Mouse (Mus musculus): ENCODE data around the gene Olfr281.
A peak's percentile ranks its signal among the peaks of the same experiment; 100 is the strongest.
"Not testable (repeated sequence)": the region's sequence is repeated elsewhere in the genome, so short reads cannot be mapped to it uniquely, and the experiment has no call there.

The Olfr281 gene

DNA sequence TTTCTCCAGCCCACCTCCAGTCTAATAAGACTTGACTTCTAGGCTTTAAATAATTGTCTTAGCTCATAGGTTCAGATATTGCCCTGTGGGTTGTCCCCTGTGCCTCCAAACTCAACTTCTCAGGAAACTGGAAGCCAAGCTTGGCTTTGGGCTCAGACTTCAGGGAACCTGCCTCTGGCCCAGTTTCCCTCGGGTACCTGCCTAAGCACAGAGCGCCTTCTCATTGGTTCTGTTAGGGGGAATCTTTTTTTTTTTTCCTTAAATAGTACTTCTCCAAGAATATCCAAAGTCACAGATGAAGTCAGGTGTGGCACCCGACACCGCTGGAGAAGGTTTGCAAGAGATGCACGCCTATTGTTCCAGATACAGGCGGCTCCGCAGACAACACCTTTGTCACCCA, at the start of gene Olfr281:
TSS of gene Olfr281 (plus strand) at position 301 of the 400 bp plus-strand sequence.
- no peak for DNase-seq (ENCODE audit: low read depth, low spot score)

DNA sequence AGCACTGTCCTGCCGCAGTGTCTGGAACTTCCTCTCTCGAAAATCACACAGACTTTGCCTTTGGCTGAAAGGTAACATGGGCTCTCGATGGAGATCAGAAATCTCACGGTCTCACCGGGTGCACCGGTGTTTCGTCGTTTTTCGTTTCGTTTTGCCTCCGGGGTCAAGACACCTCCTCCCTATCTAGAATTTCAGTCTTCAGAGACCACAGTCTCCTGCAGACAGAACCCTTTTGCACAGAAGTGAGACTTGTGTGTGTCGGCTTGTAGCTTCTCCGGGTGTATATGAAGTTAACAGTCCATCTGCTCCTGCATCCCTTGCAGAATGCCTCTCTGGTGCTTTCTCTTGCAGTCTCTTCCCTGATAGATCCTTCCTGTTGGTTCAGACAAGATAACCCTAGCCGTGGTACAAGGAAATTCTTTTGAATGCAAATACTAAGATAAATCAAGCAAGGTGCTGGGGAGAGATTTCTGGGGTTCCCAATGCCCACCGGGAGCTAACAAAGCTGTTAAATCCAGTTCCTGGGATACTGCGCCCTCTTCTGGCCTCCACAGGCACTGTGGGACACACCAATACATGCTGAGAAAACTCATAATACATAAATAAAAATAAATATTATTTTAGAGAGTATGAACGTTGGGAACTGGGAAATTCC, 43.9 kb upstream of the Olfr281 start:
- DNase-seq (ENCODE audit: low read depth, low spot score): no peak

DNA sequence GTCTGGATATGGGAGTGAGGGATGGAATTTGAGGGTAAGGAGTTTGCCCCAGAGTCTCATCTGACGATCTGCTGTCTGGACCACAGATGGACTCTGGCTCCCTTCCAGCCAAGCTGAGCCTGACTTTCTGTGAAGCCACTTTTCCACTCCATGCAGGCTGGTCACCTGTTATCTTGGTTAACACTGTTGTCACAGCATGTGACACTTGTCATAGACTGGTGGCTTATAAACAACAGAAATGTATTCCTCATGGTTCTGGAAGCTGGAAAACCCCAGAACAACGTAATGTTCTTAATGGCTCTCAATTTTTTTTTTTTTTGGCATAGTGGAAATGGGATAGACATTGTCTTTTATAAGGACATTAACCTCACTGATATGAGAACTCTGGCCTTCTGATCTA, 42.8 kb upstream of the Olfr281 start:
- no peak for DNase-seq (ENCODE audit: low read depth, low spot score)

DNA sequence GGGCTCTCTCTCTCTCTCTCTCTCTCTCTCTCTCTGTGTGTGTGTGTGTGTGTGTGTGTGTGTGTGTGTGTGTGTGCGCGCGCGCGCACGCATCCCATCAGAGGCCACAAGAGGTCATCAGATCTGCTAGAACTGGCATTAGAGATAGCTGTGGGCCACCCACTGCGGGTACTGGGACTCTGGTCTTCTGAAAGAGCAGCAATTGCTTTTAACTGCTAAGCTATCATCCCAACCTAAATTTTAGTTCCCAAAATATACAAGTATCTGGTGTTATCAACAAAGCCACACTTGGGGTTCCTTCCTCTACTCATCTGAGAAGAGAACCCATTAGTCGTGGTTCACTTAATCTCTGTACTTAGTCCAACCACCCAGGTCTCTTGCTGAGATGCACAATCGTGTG, 42.1 kb upstream of the Olfr281 start:
- DNase-seq (ENCODE audit: low read depth, low spot score): no peak

DNA sequence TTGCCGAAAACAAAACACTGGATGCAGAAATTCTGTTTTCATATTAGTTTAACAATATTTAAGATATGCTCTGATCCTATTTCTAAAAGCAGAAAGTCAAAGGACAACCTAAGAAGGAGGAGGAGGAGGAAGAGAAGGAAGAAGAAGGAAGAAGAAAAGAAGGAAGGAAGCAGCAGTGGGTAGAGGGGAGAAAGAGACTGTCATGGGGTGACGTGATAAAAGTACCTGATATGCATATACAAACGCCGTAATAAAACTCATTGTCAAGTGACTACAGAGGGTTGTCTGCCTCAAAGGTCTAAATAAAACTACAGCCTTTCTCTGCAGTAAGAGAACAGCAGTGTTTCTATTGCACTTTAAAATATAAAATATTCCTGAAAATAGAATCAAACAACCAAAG, 36.4 kb upstream of the Olfr281 start:
- no peak for DNase-seq (ENCODE audit: low read depth, low spot score)

DNA sequence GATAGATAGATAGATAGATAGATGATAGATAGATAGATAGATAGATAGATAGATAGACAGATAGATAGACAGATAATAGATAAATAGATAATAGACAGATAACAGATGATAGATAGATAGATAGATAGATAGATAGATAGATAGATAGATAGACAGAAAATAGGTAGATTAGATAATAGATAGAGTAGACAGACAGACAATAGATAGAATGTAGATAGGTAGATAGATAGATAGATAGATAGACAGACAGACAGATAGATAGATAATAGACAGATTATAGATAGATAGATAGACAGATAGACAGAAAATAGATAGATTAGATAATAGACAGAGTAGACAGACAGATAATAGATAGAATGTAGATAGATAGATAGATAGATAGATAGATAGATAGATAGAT, 35.6 kb upstream of the Olfr281 start:
- not testable (repeated sequence) for DNase-seq (ENCODE audit: low read depth, low spot score)

DNA sequence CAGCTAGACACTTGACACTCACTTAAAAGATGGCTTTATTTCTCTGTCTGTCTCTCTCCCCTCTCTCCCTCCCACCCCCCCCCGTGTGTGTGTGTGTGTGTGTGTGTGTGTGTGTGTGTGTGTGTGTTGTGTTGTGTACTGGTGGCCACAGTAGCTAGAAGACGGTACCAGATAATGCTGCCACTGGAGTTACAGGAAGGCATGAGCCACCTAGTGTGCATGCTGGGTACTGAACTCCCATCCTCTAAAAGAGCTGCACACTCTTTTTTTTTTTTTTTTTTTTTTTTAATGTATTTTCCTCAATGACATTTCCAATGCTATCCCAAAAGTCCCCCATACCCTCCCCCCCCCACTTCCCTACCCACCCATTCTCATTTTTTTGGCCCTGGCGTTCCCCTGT, 35.1 kb upstream of the Olfr281 start:
- peak; percentile 32 for DNase-seq (ENCODE audit: low read depth, low spot score)

DNA sequence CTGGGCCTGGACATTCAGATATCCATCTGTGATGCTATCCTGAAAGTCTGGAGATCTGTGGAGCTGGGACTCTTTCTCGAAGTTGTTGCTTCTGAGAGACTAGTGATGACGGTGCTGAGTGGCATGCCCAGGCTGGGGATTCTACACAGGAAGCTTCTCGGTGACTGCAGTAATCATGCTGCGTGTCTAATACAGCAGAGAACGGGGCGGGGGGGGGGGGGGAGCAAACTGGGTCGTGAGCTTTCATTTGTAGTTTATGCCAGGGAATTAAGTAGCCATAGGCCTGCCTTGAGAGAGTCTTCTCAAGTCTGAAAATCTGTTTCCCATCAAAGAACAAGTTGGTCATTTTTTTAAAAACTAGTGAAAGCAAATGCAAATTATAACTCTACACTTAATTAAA, 34.3 kb upstream of the Olfr281 start:
- DNase-seq (ENCODE audit: low read depth, low spot score): no peak

DNA sequence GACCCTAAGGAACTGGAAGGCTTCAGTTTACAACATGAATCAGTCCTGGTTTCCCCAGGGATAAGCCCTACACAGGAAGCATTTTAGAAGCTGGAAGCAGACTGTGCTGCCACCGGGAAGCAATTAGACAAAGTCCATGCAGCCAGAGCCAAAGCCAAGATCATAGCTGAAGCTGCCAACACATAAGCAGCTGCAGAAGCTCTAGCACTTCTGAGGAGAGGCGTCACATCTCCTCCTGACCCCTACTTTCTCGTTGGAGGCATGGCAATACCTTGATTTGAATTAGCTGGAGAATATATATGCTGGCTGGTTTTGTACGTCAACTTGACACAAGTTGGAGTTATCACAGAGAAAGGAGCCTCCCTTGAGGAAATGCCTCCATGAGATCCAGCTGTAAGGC, 31.5 kb upstream of the Olfr281 start:
- DNase-seq (ENCODE audit: low read depth, low spot score): no peak

DNA sequence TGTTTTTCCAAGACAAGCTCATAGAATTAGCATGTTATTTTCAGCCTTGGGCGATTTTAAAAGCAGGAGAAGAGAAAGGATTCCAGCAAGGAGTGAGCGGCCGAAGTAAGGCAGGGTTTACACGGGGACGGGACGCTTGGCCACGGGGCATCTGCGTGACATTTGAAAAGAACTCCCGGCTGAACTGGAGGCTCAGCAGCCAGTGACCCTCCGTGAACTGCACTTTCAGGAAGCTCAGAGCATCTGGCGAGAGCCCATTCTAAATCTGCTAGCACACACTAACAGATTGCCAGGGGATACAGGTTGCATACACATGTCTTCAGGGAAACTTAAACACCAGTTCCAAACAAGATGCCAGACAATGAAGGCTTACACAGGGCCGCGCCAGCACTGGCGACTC, 28.1 kb upstream of the Olfr281 start:
- no peak for DNase-seq (ENCODE audit: low read depth, low spot score)

DNA sequence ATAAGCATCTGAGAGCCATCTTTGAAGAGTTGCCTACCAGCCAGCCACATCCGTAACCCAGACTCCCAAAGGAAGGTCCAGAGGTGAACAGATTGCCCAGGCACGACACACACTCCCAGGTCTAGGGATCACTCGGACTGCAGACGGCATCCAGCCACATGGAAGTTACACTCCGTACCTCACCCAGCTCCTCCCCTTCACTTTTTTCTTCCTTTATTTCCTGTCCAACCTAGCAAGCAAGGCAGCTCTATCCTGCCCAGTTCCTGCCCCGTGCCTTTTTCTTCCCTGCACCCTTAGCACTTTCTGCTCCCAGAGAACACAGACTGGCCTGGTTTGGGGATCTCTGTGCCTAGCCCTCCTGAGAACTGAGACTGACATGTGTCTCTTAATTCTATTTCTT, 27.6 kb upstream of the Olfr281 start:
- DNase-seq (ENCODE audit: low read depth, low spot score): no peak

DNA sequence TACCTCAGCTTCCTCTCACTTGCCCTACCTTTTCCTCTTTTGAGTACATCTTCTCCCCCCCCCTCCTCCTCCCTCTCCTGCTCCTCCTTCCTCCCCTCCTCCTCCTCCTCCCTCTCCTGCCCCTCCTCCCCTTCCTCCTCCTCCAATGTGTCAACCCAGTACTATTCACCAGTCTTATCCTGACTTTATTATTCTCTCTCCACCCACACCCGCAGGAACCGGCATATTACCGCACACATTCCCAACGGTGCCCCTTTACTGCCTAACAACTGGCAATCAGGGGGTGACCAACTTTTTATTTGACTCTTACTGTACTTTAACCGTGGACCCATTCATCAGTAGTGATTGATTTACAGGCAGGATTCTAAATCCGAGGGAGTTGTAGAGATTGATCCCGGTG, 27.2 kb upstream of the Olfr281 start:
- no peak for DNase-seq (ENCODE audit: low read depth, low spot score)

DNA sequence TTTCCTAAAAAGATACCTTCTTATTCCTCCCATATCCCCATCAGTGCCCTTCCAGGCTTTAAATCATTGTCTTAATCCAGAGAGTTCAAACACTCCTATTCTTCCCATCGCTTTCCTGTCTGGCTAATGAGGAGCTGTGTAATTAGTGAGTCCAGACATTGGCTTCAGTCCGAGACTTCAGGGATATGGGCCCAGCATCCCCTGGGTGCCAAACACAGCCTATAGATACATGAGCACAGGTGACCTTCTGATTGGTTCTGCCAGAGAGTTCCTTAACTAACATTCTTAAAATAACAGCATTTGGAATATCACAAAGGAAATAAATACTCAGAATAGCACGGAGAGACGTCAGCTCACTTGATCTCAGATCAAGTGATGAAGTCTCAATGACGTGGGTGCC, 21.5 kb upstream of the Olfr281 start, which contains the start of gene Olfr282:
TSS of gene Olfr282 (plus strand) at position 301 of the 400 bp plus-strand sequence.
- not testable (repeated sequence) for DNase-seq (ENCODE audit: low read depth, low spot score)

DNA sequence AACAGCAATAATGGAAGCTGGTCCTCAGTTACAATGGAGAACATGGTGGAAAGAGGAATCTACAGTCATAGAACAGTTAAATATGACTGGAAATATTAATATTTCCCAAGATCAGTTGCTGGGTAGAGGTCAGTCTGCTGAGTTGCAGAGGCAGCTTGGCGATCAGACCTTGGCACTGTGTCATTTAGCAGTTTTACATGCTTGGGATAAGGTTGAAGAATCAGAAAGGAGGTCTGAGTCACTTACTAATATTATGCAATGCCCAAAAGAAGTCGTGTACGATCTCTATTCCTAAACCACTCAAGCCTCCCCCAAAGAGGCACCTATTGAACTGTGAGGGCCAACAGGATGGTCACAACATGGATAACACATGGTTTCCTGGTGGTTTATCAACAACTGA, 7.8 kb upstream of the Olfr281 start:
- no peak for DNase-seq (ENCODE audit: low read depth, low spot score)

DNA sequence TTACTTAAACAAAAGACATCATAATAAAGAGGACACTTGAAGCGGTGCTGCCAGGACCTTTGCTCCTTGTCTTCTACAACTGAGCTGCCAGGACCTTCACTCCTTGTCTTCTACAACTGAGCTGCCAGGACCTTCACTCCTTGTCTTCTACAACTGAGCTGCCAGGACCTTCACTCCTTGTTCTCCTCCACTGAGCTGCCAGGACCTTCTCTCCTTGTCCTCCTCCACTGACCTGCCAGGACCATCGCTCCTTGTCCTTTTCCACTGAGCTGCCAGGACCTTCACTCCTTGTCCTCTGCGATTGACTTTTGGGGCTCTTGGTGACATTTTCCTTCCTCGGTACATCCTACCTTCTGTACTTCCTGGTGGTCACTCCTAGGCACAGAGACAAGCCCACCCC, 3.9 kb upstream of the Olfr281 start:
- peak; percentile 2 for DNase-seq (ENCODE audit: low read depth, low spot score)

DNA sequence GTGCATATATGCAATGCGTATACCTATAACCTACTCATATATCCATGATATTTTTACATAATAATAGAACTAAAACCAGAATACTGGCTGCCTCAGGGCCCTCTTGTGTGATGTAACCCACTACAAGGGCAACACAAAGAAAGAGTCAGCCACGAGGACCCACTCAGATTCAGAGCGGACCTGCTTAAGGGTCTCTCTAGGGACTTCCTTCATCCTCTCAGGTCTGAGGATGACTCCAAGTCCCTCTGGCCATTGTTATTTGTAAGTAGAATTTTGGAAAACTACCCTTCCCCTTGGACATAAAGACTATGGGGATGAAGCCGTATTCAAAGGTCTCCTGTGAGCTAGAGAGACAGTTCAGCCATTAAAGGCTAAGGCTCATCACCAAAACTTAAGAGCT, 17.2 kb downstream of the Olfr281 start, which contains the start of gene OR5BS1P:
TSS of gene OR5BS1P (plus strand) at position 301 of the 400 bp plus-strand sequence.
- no peak for DNase-seq (ENCODE audit: low read depth, low spot score)

DNA sequence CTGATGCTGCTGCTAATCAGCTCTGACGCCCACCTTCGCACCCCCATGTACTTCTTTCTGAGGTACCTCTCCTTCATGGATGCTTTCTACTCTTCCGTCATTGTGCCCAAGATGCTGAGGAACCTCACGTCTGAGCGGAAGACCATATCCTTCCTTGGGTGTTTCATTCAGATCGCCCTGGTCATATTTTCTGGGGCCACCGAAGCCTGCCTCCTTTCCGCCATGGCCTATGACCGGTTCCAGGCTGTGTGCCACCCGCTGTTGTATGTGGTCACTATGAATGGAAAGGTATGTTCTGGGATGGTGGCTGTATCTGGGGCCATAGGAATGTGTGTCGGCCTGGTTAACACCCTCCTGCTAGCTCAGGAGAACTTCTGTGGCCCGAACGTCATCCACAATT, 19.2 kb downstream of the Olfr281 start:
- DNase-seq (ENCODE audit: low read depth, low spot score): no peak

DNA sequence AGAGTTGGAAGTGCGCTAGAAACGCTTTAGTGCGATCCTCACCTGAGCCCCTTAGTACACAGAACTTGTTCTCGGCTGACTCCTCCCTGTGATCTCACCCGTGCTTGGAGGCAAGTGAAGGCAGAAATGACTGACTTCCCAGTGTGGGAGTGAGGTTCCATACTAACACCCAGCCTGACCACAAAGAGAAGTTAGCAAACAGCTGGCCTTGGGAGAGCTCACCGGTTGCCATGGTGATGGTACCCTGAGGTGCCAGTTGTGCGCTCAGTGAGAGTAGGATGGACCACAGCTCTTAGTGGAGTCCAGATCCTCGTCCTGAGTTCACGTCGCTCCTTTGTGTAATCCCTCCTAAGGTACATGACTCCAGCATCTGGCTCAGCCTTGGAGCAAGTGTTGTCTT, 22.6 kb downstream of the Olfr281 start:
- DNase-seq (ENCODE audit: low read depth, low spot score): no peak

DNA sequence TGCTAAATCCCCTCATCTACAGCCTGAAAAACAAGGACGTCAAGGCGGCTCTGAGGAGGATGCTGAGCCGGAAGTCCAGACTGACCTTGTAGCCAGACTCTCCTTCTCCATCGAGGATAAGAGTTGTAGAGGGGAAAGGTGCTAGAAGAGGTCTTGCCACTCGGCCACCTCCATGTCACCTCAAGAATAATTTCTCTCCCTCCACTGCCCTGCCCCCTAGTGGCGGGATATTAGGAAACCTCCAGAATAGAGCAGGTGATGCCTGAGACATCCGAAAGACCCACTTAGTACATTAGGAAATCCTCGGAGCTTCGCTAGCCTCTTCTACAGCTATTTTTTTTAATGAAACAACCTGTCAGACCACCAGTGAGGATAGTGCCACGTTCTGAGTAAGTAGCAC, 23.0 kb downstream of the Olfr281 start:
- DNase-seq (ENCODE audit: low read depth, low spot score): peak; percentile 28

DNA sequence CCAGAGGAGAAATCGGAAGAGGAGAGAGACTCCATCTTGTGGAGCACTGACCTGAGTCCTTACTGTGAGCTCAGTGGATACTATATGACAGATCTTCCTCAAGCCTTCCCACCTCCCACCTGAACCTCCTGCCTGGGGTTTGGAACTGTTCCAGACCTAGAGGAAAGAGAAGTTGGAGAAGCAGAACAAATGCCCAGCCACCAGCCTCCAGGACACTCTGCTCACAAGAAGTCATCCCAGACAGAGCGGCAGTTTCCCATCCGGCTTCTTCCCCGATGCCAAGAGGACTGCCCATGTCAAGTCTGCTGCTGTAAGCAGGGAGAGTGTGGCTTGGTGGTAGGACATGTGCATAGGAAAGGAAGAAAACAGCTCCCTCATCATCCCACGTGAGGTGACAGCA, 23.9 kb downstream of the Olfr281 start:
- DNase-seq (ENCODE audit: low read depth, low spot score): no peak

DNA sequence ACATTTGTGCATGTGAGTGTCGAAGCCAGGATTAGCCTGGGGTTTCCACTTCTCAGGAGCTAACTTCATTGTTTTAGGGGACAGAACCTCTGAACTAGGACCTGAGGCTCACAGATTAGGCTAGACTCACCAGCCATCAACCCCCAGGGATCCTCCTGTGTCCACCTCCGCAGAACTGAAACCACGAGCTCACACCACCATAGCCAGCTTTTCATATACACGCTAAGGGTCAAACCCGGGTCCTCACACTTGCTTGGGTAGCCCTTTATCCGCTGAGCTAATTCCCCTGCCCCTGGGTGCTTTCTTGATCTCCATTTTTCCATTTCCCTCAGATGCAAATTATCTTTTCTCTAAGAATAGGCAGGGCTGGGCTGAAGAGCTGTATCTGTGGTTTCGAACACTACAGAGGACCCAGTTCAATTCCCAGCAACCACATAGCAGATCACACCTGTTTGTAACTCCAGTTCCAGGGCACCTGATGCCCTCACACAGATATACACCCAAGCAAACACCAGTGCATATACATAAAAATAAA, 27.2 kb downstream of the Olfr281 start:
- no peak for DNase-seq (ENCODE audit: low read depth, low spot score)

DNA sequence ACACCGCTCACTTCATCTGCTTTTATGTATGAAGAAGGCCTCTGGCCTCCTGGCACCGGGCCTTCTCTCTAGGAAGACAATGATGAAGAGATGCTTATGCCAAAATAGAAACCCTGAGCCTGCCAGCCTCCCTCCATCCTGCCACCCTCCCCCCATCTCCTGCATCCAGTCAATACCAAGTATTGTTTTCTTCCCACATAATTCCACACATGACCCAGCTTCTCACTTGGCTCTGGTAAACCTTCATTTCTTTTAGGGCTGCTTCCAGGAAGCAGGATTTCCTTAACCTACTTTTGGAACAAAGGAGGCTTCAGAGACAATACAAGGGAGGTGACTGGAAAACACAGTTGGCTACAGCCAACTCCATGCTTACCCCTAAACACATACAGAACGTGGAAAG, 30.3 kb downstream of the Olfr281 start, which contains the start of gene Lalba:
TSS of gene Lalba (minus strand) at position 21 of the 400 bp plus-strand sequence.
- DNase-seq (ENCODE audit: low read depth, low spot score): no peak
